Mouse (Mus musculus): ENCODE results near the gene Qdpr. TPM values are rescaled to one million over a fixed set of nuclear protein-coding genes. Genes with fewer than 3 reads are reported as not detected.
A peak's percentile ranks its signal among the peaks of the same experiment; 100 is the strongest.

Qdpr gene
- total and polyA plus RNA-seq, 3 experiments: 58.3 to 86.0 (median 73.9) TPM

DNA sequence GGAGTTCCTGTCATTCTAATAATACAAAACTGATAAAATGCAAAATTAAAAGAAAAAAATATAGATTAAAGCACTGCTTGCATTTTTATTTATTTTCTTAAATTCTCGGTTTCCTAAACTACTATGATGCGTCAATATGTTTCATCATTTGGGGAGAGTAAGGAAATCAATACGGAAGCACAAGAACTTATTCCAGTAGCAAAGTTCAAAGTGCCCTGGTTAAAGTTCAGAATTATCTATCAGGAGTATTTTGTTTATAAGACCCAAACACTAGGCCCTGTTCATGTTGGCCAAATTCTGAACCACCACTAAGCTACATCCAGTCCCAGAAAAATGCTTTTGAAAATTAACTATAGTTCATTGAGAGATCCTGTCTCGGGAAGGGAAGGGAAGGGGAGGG lies 24.7 kb upstream of the Qdpr start:
- WGBS: 66% methylated on average over 3 of the region's 4 CpGs
- Histone ChIP-seq H3K9ac (ENCODE audit: low read depth, low read length) (no peak overlapping the region), H3K4me3 (no peak overlapping the region), H3K4me1 (ENCODE audit: control insufficient read depth, insufficient read depth, low read length) (peaks cover 1% of the 10 kb centered on the region; the same call in 1 of the 2 replicates), H3K36me3 (ENCODE audit: control insufficient read depth, insufficient read depth, low read length) (no peaks in the 10 kb centered on the region), H3K27me3 (ENCODE audit: control insufficient read depth, insufficient read depth, low read length) (no peaks in the 10 kb centered on the region), H3K27ac (no peak overlapping the region), H3K79me2 (replicated peaks; ENCODE audit: control insufficient read depth, insufficient read depth, low read length) (no peaks in the 10 kb centered on the region)
- TF ChIP-seq POLR2A (IDR thresholded peaks at IDR 0.05; ENCODE audit: insufficient read depth, low read depth, low read length) (no peak), EP300 (IDR thresholded peaks at IDR 0.05; ENCODE audit: insufficient read depth, low read depth, low read length) (no peak), CTCF (IDR thresholded peaks at IDR 0.05) (no peak)
- intact Hi-C loops (cut with DNase I): loop anchor here (1.0 to 2.0 kb wide), 4 partner anchors 16 to 872 kb away; no protein-coding TSS in a partner anchor
- DNase-seq: no peak

DNA sequence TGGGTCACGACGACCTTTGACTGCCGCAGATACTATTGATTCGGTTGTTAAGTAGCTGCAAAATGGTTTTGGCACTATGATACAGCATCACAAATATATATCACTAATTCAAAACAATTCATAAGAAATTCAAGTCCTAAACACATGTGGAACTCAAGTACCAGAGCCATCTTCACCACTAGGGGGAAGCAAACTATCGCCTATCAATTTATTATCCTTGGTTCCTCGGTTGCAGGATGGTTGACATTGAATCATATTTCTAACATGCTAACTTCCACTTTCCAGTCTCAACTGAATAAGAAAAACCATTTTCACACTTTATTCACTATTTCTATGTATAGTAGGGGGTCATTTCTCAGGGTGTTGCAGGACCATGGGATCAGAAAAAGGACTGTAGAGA lies 24.2 kb upstream of the Qdpr start:
- Histone ChIP-seq H3K36me3 (ENCODE audit: control insufficient read depth, insufficient read depth, low read length) (no peaks in the 10 kb centered on the region), H3K79me2 (replicated peaks; ENCODE audit: control insufficient read depth, insufficient read depth, low read length) (no peaks in the 10 kb centered on the region), H3K27me3 (ENCODE audit: control insufficient read depth, insufficient read depth, low read length) (no peaks in the 10 kb centered on the region), H3K4me3 (no peak overlapping the region), H3K4me1 (ENCODE audit: control insufficient read depth, insufficient read depth, low read length) (peaks cover 1% of the 10 kb centered on the region; the same call in 1 of the 2 replicates), H3K27ac (no peak overlapping the region), H3K9ac (ENCODE audit: low read depth, low read length) (no peak overlapping the region)
- 21% methylated on average over 6 of the region's 6 CpGs for WGBS
- no peak for DNase-seq
- no peak for TF ChIP-seq EP300 (IDR thresholded peaks at IDR 0.05; ENCODE audit: insufficient read depth, low read depth, low read length)
- TF ChIP-seq POLR2A (IDR thresholded peaks at IDR 0.05; ENCODE audit: insufficient read depth, low read depth, low read length): no peak
- TF ChIP-seq CTCF (IDR thresholded peaks at IDR 0.05): peak; percentile 87
- intact Hi-C loops (cut with DNase I): loop anchor here (1.0 to 2.0 kb wide), 4 partner anchors 17 to 873 kb away; no protein-coding TSS in a partner anchor

DNA sequence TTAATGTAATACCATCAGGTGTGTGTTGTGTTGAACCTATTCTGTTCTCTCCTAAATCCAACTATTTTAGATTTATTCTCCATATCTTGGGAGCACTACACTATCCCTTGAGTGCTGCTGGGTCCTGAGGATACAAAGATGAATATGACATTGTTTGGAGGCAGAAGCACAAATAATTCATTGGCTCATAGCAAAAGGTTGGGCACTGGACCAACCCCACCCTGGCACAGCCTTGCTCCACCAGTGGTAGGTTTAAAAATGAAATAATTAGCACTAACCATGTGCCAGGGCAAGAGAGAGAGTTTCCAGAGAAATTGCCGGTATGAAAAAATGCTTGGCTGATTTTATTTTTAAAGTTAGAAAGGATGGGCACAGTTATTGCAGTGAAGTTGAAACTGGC lies 23.5 kb upstream of the Qdpr start:
- H3K4me3 ChIP-seq: no peak overlapping the region
- TF ChIP-seq EP300 (IDR thresholded peaks at IDR 0.05; ENCODE audit: insufficient read depth, low read depth, low read length) (no peak), POLR2A (IDR thresholded peaks at IDR 0.05; ENCODE audit: insufficient read depth, low read depth, low read length) (no peak), CTCF (IDR thresholded peaks at IDR 0.05) (no peak)
- intact Hi-C loops (cut with DNase I): no loop called here

GRCm38 (mm10) chr5:45472880-45473450 lies 22.9 kb upstream of the Qdpr start:
- no peak for DNase-seq
- TF ChIP-seq EP300 (IDR thresholded peaks at IDR 0.05; ENCODE audit: insufficient read depth, low read depth, low read length) (no peak), POLR2A (IDR thresholded peaks at IDR 0.05; ENCODE audit: insufficient read depth, low read depth, low read length) (no peak), CTCF (IDR thresholded peaks at IDR 0.05) (no peak)
- no peaks in the 10 kb centered on the region for H3K36me3 ChIP-seq (ENCODE audit: control insufficient read depth, insufficient read depth, low read length)
- H3K4me1 ChIP-seq (ENCODE audit: control insufficient read depth, insufficient read depth, low read length): peaks cover 1% of the 10 kb centered on the region; the same call in 1 of the 2 replicates
- 13% methylated on average over 7 of the region's 7 CpGs for WGBS
- H3K79me2 ChIP-seq (replicated peaks; ENCODE audit: control insufficient read depth, insufficient read depth, low read length): no peaks in the 10 kb centered on the region
- no peak overlapping the region for H3K27ac ChIP-seq
- intact Hi-C loops (cut with DNase I): no loop called here
- H3K27me3 ChIP-seq (ENCODE audit: control insufficient read depth, insufficient read depth, low read length): no peaks in the 10 kb centered on the region
- no peak overlapping the region for H3K9ac ChIP-seq (ENCODE audit: low read depth, low read length)
- H3K4me3 ChIP-seq: no peak overlapping the region

More for the DNA sequence above, 23.5 kb upstream of the Qdpr start:
- H3K79me2 ChIP-seq (replicated peaks; ENCODE audit: control insufficient read depth, insufficient read depth, low read length): no peaks in the 10 kb centered on the region
- no peaks in the 10 kb centered on the region for H3K27me3 ChIP-seq (ENCODE audit: control insufficient read depth, insufficient read depth, low read length)
- no peak for DNase-seq
- H3K9ac ChIP-seq (ENCODE audit: low read depth, low read length): no peak overlapping the region
- H3K4me1 ChIP-seq (ENCODE audit: control insufficient read depth, insufficient read depth, low read length): peaks cover 1% of the 10 kb centered on the region; the same call in 1 of the 2 replicates
- H3K36me3 ChIP-seq (ENCODE audit: control insufficient read depth, insufficient read depth, low read length): no peaks in the 10 kb centered on the region
- WGBS: 78% methylated on average over 1 of the region's 1 CpGs
- H3K27ac ChIP-seq: no peak overlapping the region

- TF ChIP-seq POLR2A (IDR thresholded peaks at IDR 0.05; ENCODE audit: insufficient read depth, low read depth, low read length) (no peak), EP300 (IDR thresholded peaks at IDR 0.05; ENCODE audit: insufficient read depth, low read depth, low read length) (no peak), CTCF (IDR thresholded peaks at IDR 0.05) (no peak)
- WGBS: 37% methylated on average over 9 of the region's 9 CpGs
- no peaks in the 10 kb centered on the region for H3K36me3 ChIP-seq (ENCODE audit: control insufficient read depth, insufficient read depth, low read length)
Measured at GRCm38 (mm10) chr5:45454456-45454855, 4.4 kb upstream of the Qdpr start.

DNA sequence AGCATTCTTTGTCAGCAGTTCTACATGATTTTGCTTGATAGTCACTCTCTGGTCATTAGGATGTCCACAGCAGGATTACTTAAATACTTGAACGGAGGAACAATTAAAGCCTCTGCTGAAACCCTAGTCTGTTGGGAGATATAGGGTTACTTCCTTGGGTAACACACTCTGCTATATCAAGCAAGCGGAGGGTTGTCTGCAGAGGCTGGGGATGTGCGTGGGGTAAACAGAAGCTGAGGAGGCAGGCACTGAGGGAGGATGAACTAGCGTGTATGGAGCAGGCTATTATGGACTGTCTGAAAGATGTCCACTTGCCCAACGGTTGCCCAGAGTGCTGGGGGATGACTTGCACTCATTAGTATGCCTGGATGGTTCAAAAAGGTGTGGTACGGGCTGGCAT lies 3.4 kb upstream of the Qdpr start, which contains the start of gene Clrn2:
Gene Clrn2 (plus strand): TSS at position 301 of the 400 bp plus-strand sequence.
- Histone ChIP-seq H3K4me3 (no peak within 1 kb of the TSS), H3K36me3 (ENCODE audit: control insufficient read depth, insufficient read depth, low read length) (no peaks in the 10 kb centered on the region), H3K4me1 (ENCODE audit: control insufficient read depth, insufficient read depth, low read length) (peaks cover 6% of the 10 kb centered on the region), H3K27ac (no peak within 1 kb of the TSS), H3K27me3 (ENCODE audit: control insufficient read depth, insufficient read depth, low read length) (no peaks in the 10 kb centered on the region), H3K79me2 (replicated peaks; ENCODE audit: control insufficient read depth, insufficient read depth, low read length) (no peaks in the 10 kb centered on the region), H3K9ac (ENCODE audit: low read depth, low read length) (no peak within 1 kb of the TSS)
- no peak for DNase-seq
- TF ChIP-seq POLR2A (IDR thresholded peaks at IDR 0.05; ENCODE audit: insufficient read depth, low read depth, low read length) (no peak), EP300 (IDR thresholded peaks at IDR 0.05; ENCODE audit: insufficient read depth, low read depth, low read length) (no peak), CTCF (IDR thresholded peaks at IDR 0.05) (no peak)
- 75% methylated on average over 6 of the region's 6 CpGs for WGBS
- intact Hi-C loops (cut with DNase I): loop anchor here (5.0 kb wide), 1 partner anchor 69 kb away; the partner anchor contains the start of gene Med28

More at GRCm38 (mm10) chr5:45454456-45454855, 4.4 kb upstream of the Qdpr start:
- Histone ChIP-seq H3K9ac (ENCODE audit: low read depth, low read length) (no peak overlapping the region), H3K4me1 (ENCODE audit: control insufficient read depth, insufficient read depth, low read length) (no peaks in the 10 kb centered on the region), H3K27me3 (ENCODE audit: control insufficient read depth, insufficient read depth, low read length) (no peaks in the 10 kb centered on the region), H3K79me2 (replicated peaks; ENCODE audit: control insufficient read depth, insufficient read depth, low read length) (no peaks in the 10 kb centered on the region), H3K4me3 (no peak overlapping the region), H3K27ac (no peak overlapping the region)
- no peak for DNase-seq
- intact Hi-C loops (cut with DNase I): loop anchor here (5.0 kb wide), 1 partner anchor 68 kb away; the partner anchor contains the start of gene Med28

Data from heart, adult 2 months (tissue).